Mouse (Mus musculus): ENCODE measurements around the gene Cnn2.

DNA sequence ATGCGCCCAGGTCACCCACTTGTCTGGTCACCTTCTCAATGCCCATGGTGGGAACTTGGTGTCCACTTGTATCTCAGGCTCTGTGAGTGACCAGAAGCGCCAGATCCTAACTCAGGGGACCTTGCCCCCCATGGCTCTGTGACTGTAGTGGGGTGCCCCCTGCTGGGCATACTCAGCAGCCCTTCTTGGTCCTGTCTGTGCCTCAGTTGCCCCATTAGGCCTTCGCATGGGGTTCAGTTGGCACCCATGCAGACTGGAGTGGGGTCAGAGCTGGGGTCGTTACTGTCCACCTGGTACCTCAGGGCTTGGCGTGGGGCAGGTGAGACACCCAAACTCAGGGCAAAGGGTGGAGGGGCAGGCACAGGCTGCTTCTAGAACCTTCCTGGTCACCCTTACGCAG, 34.4 kb upstream of the Cnn2 start:
- peak; percentile 40 for TF ChIP-seq CTCF (conservative IDR thresholded peaks at IDR 0.05; ENCODE audit: low read length)
- TF ChIP-seq POU5F1 (IDR thresholded peaks at IDR 0.05; ENCODE audit: borderline replicate concordance, low read length), result no peak
- TF ChIP-seq NANOG (IDR thresholded peaks at IDR 0.05; ENCODE audit: borderline replicate concordance, low read length), result no peak

All from E14TG2a.4 (cell line).